Mouse (Mus musculus) olfactory bulb, adult 2 months (tissue): ENCODE results near the gene Lcmt1. TPM values are rescaled to one million over a fixed set of nuclear protein-coding genes. Genes with fewer than 3 reads are reported as not detected.

Experiments used
- H3K27ac ChIP-seq: fragments of 200-500 bp; 2 replicates; pipeline ENCODE4 v1.5.1; 2012; ENCODE audit warnings: low read depth, low read length; ENCODE audit not compliant: insufficient read depth
- H3K4me1 ChIP-seq: fragments of 200-500 bp; 2 replicates; pipeline ENCODE4 v1.6.1; 2012; ENCODE audit warnings: low read length; ENCODE audit not compliant: control insufficient read depth, insufficient read depth
- H3K4me3 ChIP-seq: fragments of 200-500 bp; 2 replicates; pipeline ENCODE4 v1.5.1; 2012; ENCODE audit warnings: mild to moderate bottlenecking, low read depth, low read length, moderate library complexity; ENCODE audit not compliant: insufficient read depth
- CTCF ChIP-seq: fragments of 200-500 bp; IDR thresholded peaks from 2 replicates; pipeline ENCODE4 v1.5.1; 2012; ENCODE audit warnings: low read depth, mild to moderate bottlenecking, low read length, moderate library complexity; ENCODE audit not compliant: insufficient read depth
- POLR2A ChIP-seq: fragments of 200-500 bp; IDR thresholded peaks from 2 replicates; pipeline ENCODE4 v1.6.1; 2012; ENCODE audit warnings: mild to moderate bottlenecking, low read depth, low read length, moderate library complexity; ENCODE audit not compliant: insufficient read depth
- WGBS: fragments of 180-500 bp; shearing (Covaris S2); methylation state at CpG from one replicate; pipeline ENCODE4 v1.1.7; 2018; 5-methylcytosine and 5-hydroxymethylcytosine counted together
- polyA plus RNA-seq: library from polyadenylated mRNA; stranded (reverse); fragments of >200 nt; gene quantifications from 2 replicates; pipeline ENCODE4 v1.2.4, GENCODE M21; 2012; ENCODE audit warnings: low replicate concordance; ENCODE audit not compliant: missing spikeins, insufficient read depth, insufficient read length

The Lcmt1 gene
- not detected in 2 replicates for polyA plus RNA-seq

DNA sequence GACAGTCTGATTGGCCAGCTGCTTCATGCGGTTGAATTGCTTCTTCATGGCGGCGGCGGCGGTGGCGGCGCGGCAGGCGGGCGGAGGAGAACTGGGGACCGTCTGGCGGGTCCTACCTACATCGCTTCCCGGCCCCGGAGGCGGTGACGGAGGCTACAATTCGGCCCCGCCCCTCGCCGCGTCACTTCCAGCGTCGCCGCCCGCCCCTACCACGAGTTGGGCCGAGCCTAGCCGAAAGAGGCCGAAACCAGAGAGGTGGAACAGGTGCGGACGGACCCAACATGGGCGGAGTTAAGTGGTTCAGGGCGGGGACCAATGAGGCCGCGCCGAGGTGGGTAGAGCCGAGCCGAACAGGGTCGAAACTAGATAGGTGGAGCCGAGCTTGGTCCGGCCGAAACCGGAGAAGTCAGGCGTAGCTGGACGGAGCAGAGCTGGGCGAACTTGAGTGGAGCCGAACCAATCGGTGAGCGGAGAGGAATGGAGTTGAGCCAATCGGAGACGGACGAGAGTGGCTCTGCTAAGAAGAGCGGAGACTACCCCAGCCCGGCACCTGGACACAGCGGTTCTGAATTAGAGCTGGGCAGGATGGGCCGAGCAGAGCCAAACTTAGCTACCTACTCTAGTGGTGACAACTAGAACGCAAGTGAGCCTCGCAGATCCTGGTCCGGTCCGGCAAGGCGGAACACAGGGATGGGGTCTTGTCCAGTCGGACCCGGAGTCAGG lies at the start of gene Lcmt1, which contains the start of gene Arhgap17:
Gene Lcmt1, plus strand, starts transcription at position 26 of the 723 bp plus-strand sequence.
Gene Arhgap17, minus strand, starts transcription at position 157 of the 723 bp plus-strand sequence.
- peak within 1 kb of the TSS; percentile 63 for H3K4me3 ChIP-seq
- H3K4me1 ChIP-seq = peaks cover 19% of the 10 kb centered on the region
- under 1% methylated on average over 64 of the region's 64 CpGs for WGBS
- H3K27ac ChIP-seq = peak within 1 kb of the TSS; percentile 27; the same call in 1 of the 2 replicates
- TF ChIP-seq POLR2A (peak; percentile 67), CTCF (0 out of 2 replicates have a peak, but pooled peaks have one; percentile 9)

DNA sequence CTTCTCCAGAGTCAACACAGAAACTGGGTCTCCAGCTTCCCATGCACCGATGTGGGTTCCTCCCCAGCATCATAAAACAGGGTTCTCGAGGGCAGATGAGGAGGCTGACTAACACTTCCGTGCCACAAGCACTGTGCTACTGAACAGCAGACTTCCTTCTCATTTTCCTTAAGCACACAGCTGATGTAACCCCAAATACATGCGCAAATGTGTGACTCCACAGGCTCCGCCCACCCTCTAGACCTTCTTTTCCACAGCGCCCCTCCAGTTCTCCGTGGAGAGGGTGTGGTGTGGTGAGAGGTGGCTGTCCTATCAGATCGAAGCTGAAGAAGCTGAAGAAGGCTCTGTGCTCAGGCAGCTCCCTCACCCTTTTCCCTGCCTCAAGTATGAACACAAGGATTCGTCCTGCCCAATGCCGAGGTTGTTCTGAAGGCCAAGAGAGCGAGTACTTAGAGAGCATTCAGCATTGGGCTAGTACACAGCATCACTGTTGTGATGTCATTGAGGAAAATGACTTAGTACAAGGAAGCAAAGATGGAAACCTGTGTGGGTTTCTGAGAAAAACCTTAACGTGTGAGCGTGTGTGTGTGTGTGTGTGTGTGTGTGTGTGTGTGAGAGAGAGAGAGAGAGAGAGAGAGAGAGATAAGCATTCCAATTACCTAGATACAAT lies 47.0 kb upstream of the Lcmt1 start:
- Histone ChIP-seq H3K4me1 (peaks cover 9% of the 10 kb centered on the region; the same call in 1 of the 2 replicates), H3K4me3 (no peak overlapping the region), H3K27ac (no peak overlapping the region)
- WGBS = 81% methylated on average over 13 of the region's 13 CpGs
- TF ChIP-seq POLR2A = no peak
- no peak for TF ChIP-seq CTCF

DNA sequence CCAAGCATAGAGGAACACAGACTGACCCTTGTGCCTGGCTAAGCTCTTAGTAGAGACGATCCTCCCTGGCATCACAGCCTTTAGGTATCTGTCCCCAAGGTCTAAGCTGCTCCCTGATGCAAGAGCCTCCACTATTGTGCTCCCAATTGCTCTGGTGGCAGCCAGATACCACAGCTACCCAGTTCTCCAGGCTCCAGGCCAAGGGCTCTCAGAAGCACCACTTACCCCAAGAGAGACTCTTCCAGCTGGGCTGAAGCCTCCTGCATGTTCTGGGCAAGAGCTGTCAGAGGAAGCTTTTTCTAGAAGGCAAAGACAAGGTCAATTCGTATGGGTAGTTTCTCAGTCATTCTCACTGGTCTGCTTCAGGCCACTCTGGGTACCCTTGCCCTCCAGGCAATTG lies 46.2 kb upstream of the Lcmt1 start:
- TF ChIP-seq POLR2A (no peak), CTCF (no peak)
- Histone ChIP-seq H3K4me1 (peaks cover 13% of the 10 kb centered on the region; the same call in 1 of the 2 replicates), H3K4me3 (no peak overlapping the region), H3K27ac (no peak overlapping the region)
- WGBS = 77% methylated on average over 2 of the region's 2 CpGs

DNA sequence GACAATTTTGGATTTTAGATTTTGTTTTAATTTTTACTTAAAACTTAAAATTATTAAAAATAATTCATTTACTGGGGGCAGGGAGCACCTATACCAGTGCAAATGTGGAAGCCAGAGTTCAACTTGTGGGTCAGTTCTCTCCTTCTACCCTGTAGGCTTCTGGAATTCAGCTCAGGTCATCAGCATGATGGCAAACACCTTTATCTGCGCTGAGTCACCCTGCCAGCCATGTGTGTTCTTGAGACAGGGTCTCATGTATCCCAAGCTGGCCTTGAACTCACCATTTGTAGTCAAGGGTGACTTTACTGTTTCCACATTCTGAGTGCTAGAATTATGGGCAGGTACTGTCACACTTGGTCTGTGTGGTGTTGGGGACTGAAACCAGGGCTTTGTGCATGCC lies 45.5 kb upstream of the Lcmt1 start:
- TF ChIP-seq CTCF = no peak
- no peak for TF ChIP-seq POLR2A
- peaks cover 16% of the 10 kb centered on the region; the same call in 1 of the 2 replicates for H3K4me1 ChIP-seq
- H3K4me3 ChIP-seq = no peak overlapping the region
- no peak overlapping the region for H3K27ac ChIP-seq
- 98% methylated on average over 1 of the region's 1 CpGs for WGBS

DNA sequence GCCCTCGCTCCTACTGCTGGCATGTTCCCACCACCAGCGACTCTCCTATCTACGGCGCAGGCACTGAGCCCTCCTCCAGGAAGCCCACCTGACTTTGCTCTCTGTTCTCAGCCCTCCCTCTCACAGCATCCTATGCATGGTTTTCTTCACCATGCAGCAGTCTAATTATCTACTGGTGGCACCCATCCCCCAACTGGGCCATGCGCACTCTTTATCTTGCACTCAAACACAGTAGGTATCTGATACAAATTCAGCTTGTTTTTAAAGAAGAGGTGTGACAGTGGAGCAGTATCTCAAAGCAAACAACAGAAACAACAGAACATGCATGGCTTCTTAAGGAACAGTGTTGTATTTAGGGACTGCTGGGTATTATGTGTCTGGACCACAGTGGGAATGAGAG lies 43.5 kb upstream of the Lcmt1 start:
- no peak overlapping the region for H3K4me3 ChIP-seq
- H3K27ac ChIP-seq = no peak overlapping the region
- WGBS = 93% methylated on average over 5 of the region's 5 CpGs
- no peak for TF ChIP-seq POLR2A
- no peak for TF ChIP-seq CTCF
- H3K4me1 ChIP-seq = peaks cover 14% of the 10 kb centered on the region

DNA sequence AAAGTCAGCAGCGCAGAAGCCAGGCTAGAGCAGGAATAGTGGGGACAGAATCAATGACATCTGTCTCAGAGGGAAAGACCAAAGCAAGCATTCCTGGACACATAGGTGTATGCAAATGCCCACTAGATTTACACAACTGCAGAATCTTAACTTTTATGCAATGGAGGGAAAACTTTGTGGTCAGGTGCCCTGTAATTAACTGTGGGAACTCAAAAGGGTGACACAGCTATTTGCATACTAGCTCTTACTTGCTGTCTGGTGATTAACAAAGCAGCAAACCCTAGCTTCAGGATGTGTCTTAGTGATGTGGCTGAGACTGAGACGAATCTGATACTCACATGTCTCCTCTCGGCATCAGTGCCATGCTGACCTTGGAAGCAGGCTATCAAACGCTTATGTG lies 42.7 kb upstream of the Lcmt1 start:
- H3K4me1 ChIP-seq = peaks cover 14% of the 10 kb centered on the region
- no peak for TF ChIP-seq CTCF
- no peak for TF ChIP-seq POLR2A
- no peak overlapping the region for H3K27ac ChIP-seq
- H3K4me3 ChIP-seq = no peak overlapping the region
- 86% methylated on average over 4 of the region's 4 CpGs for WGBS

DNA sequence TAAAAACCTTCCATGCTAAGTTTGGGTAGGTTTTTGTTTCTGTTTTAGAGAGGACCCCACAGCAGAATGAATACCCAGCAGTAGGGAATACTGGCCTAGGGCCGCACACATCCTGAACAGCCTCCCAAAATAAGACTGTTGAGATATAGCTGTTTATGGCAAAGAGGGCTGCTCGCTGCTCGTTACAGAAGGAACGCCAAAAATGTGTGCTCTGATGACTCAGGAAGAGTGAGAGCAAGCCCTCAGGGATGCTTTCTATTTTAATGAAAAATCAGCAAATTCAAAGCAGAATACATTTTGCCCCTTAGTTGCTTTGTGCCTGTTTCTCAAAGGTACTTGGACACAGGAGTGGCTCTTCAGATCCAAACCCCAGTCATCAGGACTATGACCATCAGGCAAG lies 41.7 kb upstream of the Lcmt1 start:
- no peak for TF ChIP-seq POLR2A
- no peak for TF ChIP-seq CTCF
- Histone ChIP-seq H3K27ac (peak overlapping the region; percentile 17; the same call in 1 of the 2 replicates), H3K4me3 (no peak overlapping the region), H3K4me1 (peaks cover 14% of the 10 kb centered on the region)
- WGBS = 62% methylated on average over 4 of the region's 4 CpGs

DNA sequence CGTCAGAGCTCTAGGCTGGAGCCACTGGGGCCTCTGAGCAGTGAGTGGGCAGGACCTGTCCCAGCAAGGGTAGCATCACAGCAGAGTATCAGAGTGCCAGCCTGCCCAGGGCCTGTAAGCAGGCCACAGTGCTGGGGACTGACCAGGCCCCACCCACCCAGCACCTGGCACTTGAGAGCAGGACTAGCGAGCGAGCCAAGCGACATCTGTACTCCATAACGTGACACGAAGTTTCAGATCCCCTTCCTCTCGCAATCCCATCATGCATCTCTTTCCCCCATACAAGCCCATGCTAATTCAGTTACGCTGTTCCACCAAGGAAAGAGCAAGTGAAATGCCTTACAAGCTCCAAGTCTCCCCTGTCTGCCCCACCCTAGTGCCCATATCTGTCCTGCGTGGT lies 39.1 kb upstream of the Lcmt1 start:
- Histone ChIP-seq H3K4me3 (no peak overlapping the region), H3K4me1 (peaks cover 14% of the 10 kb centered on the region), H3K27ac (no peak overlapping the region)
- WGBS = 91% methylated on average over 9 of the region's 9 CpGs
- no peak for TF ChIP-seq CTCF
- TF ChIP-seq POLR2A = no peak

DNA sequence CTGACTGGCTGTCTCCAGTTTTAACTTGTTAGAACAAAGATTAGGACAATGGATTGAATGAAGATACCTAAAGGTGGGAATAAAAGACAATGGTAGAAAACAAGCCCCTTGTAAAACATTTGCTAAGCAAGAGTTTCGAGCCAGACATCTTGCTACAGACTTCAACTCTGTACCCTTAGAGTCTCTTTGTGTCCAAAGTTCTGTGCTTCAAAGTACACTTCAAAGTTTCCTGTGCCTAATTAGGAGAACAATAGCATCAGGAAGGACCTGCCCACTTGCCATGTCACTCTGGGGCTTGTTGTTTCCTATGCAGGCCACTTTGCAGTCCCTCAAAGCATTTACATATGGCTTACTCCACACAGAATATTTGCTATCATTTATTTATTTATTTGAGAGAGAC lies 33.3 kb upstream of the Lcmt1 start:
- Histone ChIP-seq H3K4me3 (no peak overlapping the region), H3K4me1 (peaks cover 14% of the 10 kb centered on the region), H3K27ac (no peak overlapping the region)
- WGBS = 78% methylated on average over 1 of the region's 1 CpGs
- TF ChIP-seq POLR2A = no peak
- TF ChIP-seq CTCF = no peak
